Mouse (Mus musculus): ENCODE data around the gene Chd2. TPM values are rescaled to one million over a fixed set of nuclear protein-coding genes. Genes with fewer than 3 reads are reported as not detected.
"Not testable (repeated sequence)": the region's sequence is repeated elsewhere in the genome, so short reads cannot be mapped to it uniquely, and the experiment has no call there.

Chd2 gene
- polyA plus RNA-seq, 1 experiment from 2014 or later = 64.4 TPM

DNA sequence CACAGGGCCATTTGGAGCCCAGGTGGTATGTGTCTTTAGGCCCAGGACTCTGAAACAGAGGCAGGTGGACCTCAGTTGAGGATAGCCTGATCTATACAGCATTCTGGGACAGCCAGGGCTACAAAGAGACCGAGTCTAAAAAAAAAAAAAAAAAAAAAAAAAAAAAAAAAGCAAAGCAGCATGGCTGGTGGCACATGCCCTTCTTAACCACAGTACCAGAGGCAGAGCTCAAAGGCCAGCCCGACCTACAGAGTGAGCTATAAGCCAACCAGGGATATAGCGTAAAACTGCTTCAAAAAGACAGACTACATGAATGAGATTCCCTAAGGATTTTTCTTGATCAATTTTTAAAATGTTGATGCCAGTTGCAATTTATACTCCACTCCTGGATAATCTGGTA lies 9.5 kb downstream of the Chd2 start:
- 81% methylated on average over 3 of the region's 3 CpGs for WGBS
- Histone ChIP-seq H3K4me1 (replicated peaks; ENCODE audit: control insufficient read depth, insufficient read depth, low read length) (no peaks in the 10 kb centered on the region; the same call in 1 of the 2 replicates), H3K9me3 (ENCODE audit: control insufficient read depth, low read length) (no peaks in the 10 kb centered on the region), H3K27me3 (ENCODE audit: control insufficient read depth, insufficient read depth, low read length) (no peaks in the 10 kb centered on the region), H3K36me3 (ENCODE audit: control insufficient read depth, insufficient read depth, low read length) (no peaks in the 10 kb centered on the region), H3K9ac (ENCODE audit: low read depth, low read length) (no peak overlapping the region), H3K4me3 (ENCODE audit: low read depth, low read length) (no peak overlapping the region), H3K4me2 (replicated peaks; ENCODE audit: low read depth, low read length) (no peak overlapping the region), H3K27ac (ENCODE audit: low read depth, low read length) (no peak overlapping the region)
- no peak for DNase-seq (ENCODE audit: low spot score)
- ATAC-seq (ENCODE audit: low FRiP score) = no peak

DNA sequence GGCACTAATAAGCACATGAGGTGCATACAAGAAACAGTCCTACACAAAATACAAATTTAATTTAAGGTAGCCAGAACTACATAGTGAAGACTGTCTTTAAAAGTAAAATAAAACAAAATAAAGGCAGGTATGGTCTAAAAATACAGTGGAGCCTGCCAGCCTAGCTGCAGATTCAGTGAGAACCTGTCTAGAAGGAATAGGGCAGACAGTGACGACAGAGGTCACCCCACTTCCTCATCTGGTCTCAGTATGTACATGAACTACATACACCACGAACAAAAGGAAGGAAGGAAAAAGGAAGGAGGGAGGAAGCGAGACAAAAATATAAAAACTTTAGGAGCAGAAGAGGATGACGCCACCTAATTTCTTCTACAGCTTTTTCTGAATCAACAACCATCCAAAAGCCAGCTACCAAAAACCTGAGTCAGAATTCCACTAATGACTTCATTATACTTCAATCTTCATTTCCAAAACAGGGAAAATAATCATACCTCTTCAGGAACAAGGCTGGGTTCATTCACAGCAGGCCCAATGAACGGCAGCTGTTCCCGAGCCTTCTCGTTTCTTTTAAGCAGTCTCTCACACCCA lies 10.0 kb downstream of the Chd2 start:
- ATAC-seq (ENCODE audit: low FRiP score) (no peak), DNase-seq (ENCODE audit: low spot score) (no peak)
- Histone ChIP-seq H3K9me3 (ENCODE audit: control insufficient read depth, low read length) (no peaks in the 10 kb centered on the region), H3K4me3 (ENCODE audit: low read depth, low read length) (no peak overlapping the region), H3K4me2 (replicated peaks; ENCODE audit: low read depth, low read length) (no peak overlapping the region), H3K27me3 (ENCODE audit: control insufficient read depth, insufficient read depth, low read length) (no peaks in the 10 kb centered on the region), H3K27ac (ENCODE audit: low read depth, low read length) (no peak overlapping the region), H3K9ac (ENCODE audit: low read depth, low read length) (no peak overlapping the region), H3K4me1 (replicated peaks; ENCODE audit: control insufficient read depth, insufficient read depth, low read length) (no peaks in the 10 kb centered on the region; the same call in 1 of the 2 replicates), H3K36me3 (ENCODE audit: control insufficient read depth, insufficient read depth, low read length) (no peaks in the 10 kb centered on the region)
- WGBS = 80% methylated on average over 7 of the region's 7 CpGs

DNA sequence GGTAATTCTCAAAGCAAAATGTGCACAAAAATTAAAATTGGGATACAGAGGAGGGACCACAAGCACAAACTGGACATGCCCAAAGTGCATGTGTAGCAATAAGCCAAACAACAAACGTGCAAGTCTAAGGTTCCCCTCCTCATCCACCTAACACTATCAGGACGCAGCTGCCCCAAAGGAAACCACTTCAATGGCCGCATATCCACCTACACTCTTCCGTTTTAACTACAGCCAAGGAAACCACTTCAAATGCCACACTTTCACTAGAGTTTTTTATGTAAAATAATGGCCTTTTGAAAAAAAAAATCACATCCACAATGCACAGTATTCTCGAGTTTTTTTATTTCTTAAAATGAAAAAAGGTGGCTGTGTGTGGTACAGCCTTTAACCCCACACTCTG lies 10.8 kb downstream of the Chd2 start:
- DNase-seq (ENCODE audit: low spot score) (no peak), ATAC-seq (ENCODE audit: low FRiP score) (no peak)
- no peaks in the 10 kb centered on the region; the same call in 1 of the 2 replicates for H3K4me1 ChIP-seq (replicated peaks; ENCODE audit: control insufficient read depth, insufficient read depth, low read length)
- H3K4me3 ChIP-seq (ENCODE audit: low read depth, low read length) = no peak overlapping the region
- no peaks in the 10 kb centered on the region for H3K9me3 ChIP-seq (ENCODE audit: control insufficient read depth, low read length)
- WGBS = 88% methylated on average over 5 of the region's 5 CpGs
- no peaks in the 10 kb centered on the region for H3K27me3 ChIP-seq (ENCODE audit: control insufficient read depth, insufficient read depth, low read length)
- H3K9ac ChIP-seq (ENCODE audit: low read depth, low read length) = no peak overlapping the region
- H3K27ac ChIP-seq (ENCODE audit: low read depth, low read length) = no peak overlapping the region
- no peaks in the 10 kb centered on the region for H3K36me3 ChIP-seq (ENCODE audit: control insufficient read depth, insufficient read depth, low read length)
- H3K4me2 ChIP-seq (replicated peaks; ENCODE audit: low read depth, low read length) = no peak overlapping the region

DNA sequence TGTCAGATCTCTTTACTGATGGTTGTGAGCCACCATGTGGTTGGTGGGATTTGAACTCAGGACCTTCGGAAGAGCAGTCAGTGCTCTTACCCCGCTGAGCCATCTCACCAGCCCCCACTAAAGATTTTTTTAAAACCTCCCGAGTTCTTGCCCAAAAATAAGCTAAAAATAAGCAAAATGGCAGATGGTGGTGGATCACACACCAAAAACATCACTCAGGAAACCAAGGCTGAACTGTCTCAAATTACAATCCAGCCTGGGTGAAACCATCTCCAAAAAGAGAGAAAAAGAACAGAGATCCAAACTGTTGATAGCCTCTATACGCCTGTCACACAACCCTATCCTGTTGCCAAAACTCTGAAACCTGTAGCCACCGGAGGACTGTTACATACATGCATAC lies 11.5 kb downstream of the Chd2 start:
- ATAC-seq (ENCODE audit: low FRiP score) (no peak), DNase-seq (ENCODE audit: low spot score) (no peak)
- H3K9me3 ChIP-seq (ENCODE audit: control insufficient read depth, low read length) = no peaks in the 10 kb centered on the region
- H3K4me3 ChIP-seq (ENCODE audit: low read depth, low read length) = no peak overlapping the region
- no peak overlapping the region for H3K9ac ChIP-seq (ENCODE audit: low read depth, low read length)
- WGBS = 96% methylated on average over 5 of the region's 5 CpGs
- H3K27ac ChIP-seq (ENCODE audit: low read depth, low read length) = no peak overlapping the region
- H3K4me1 ChIP-seq (replicated peaks; ENCODE audit: control insufficient read depth, insufficient read depth, low read length) = no peaks in the 10 kb centered on the region; the same call in 1 of the 2 replicates
- H3K27me3 ChIP-seq (ENCODE audit: control insufficient read depth, insufficient read depth, low read length) = no peaks in the 10 kb centered on the region
- H3K36me3 ChIP-seq (ENCODE audit: control insufficient read depth, insufficient read depth, low read length) = no peaks in the 10 kb centered on the region
- no peak overlapping the region for H3K4me2 ChIP-seq (replicated peaks; ENCODE audit: low read depth, low read length)

DNA sequence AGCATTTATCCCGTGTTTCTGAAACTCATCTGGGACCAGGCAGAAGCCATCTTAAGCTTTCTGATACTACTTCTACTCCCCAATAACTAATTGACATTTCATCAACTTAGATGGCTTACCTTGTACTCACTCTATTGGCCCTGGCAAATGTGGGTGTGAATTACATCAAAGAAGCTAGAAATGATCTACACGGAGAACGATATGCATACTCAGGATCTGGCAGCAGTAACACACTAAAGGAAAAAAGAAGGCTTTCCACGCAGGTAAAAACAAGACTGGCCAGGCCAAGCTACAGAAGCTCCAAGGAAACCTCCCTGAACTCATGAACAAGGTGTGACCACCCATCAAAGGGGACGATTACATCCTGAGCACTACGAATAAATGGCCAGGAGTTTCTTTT lies 12.4 kb downstream of the Chd2 start:
- DNase-seq (ENCODE audit: low spot score) = no peak
- Histone ChIP-seq H3K36me3 (ENCODE audit: control insufficient read depth, insufficient read depth, low read length) (no peaks in the 10 kb centered on the region), H3K9me3 (ENCODE audit: control insufficient read depth, low read length) (no peaks in the 10 kb centered on the region), H3K9ac (ENCODE audit: low read depth, low read length) (no peak overlapping the region), H3K4me2 (replicated peaks; ENCODE audit: low read depth, low read length) (no peak overlapping the region), H3K27me3 (ENCODE audit: control insufficient read depth, insufficient read depth, low read length) (no peaks in the 10 kb centered on the region), H3K4me3 (ENCODE audit: low read depth, low read length) (no peak overlapping the region), H3K4me1 (replicated peaks; ENCODE audit: control insufficient read depth, insufficient read depth, low read length) (no peaks in the 10 kb centered on the region; the same call in 1 of the 2 replicates), H3K27ac (ENCODE audit: low read depth, low read length) (no peak overlapping the region)
- ATAC-seq (ENCODE audit: low FRiP score) = no peak
- 93% methylated on average over 6 of the region's 6 CpGs for WGBS

DNA sequence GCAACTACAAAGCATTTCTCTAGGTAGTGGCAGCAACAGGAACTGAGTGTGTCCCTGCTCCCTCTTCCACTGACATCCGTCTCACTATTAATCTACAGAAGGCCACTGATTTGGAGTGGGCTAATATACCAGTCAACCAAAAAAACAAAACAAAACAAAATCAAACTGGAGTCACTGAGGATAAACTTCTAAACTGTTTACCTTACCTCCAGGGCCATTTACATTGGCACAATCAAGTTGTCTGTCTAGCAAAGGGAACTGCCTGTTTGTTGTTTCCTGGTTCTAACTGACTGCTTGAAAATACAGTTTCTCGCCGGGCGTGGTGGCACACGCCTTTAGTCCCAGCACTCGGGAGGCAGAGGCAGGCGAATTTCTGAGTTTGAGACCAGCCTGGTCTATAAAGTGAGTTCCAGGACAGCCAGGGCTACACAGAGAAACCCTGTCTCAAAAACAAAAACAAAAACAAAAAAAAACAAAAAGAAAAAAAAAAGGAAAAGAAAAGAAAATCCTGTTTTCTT lies 13.2 kb downstream of the Chd2 start:
- H3K9me3 ChIP-seq (ENCODE audit: control insufficient read depth, low read length); H3K4me2 ChIP-seq (replicated peaks; ENCODE audit: low read depth, low read length); DNase-seq (ENCODE audit: low spot score); H3K36me3 ChIP-seq (ENCODE audit: control insufficient read depth, insufficient read depth, low read length); H3K4me3 ChIP-seq (ENCODE audit: low read depth, low read length); ATAC-seq (ENCODE audit: low FRiP score); H3K27ac ChIP-seq (ENCODE audit: low read depth, low read length); H3K4me1 ChIP-seq (replicated peaks; ENCODE audit: control insufficient read depth, insufficient read depth, low read length); H3K27me3 ChIP-seq (ENCODE audit: control insufficient read depth, insufficient read depth, low read length); H3K9ac ChIP-seq (ENCODE audit: low read depth, low read length): not testable (repeated sequence)
- whole genome bisulfite sequencing = 94% methylated on average over 7 of the region's 7 CpGs

DNA sequence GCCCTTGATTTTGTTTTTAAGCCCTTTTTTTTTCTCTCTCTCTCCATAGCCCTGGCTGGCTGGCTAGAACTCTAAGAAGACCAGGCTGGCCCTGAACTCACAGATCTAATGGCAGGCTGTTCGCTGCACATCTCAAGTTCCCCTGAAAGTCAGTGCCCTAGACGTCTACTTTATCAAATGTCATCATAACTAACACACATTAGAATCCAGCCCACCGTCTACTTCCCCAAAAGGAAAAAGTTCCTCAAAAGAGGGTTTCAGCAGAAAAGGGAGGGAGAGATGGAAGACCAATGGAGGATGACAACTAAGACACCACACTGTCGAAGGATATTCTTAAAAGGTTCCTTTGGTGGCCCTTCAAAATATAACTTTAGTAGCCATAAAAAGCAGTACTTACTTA lies 14.4 kb downstream of the Chd2 start:
- Histone ChIP-seq H3K4me2 (replicated peaks; ENCODE audit: low read depth, low read length) (no peak overlapping the region), H3K27me3 (ENCODE audit: control insufficient read depth, insufficient read depth, low read length) (no peaks in the 10 kb centered on the region), H3K9ac (ENCODE audit: low read depth, low read length) (no peak overlapping the region), H3K27ac (ENCODE audit: low read depth, low read length) (no peak overlapping the region), H3K9me3 (ENCODE audit: control insufficient read depth, low read length) (no peaks in the 10 kb centered on the region), H3K4me3 (ENCODE audit: low read depth, low read length) (no peak overlapping the region), H3K4me1 (replicated peaks; ENCODE audit: control insufficient read depth, insufficient read depth, low read length) (no peaks in the 10 kb centered on the region), H3K36me3 (ENCODE audit: control insufficient read depth, insufficient read depth, low read length) (no peaks in the 10 kb centered on the region)
- no peak for DNase-seq (ENCODE audit: low spot score)
- ATAC-seq (ENCODE audit: low FRiP score) = no peak
- WGBS = 90% methylated on average over 4 of the region's 4 CpGs

DNA sequence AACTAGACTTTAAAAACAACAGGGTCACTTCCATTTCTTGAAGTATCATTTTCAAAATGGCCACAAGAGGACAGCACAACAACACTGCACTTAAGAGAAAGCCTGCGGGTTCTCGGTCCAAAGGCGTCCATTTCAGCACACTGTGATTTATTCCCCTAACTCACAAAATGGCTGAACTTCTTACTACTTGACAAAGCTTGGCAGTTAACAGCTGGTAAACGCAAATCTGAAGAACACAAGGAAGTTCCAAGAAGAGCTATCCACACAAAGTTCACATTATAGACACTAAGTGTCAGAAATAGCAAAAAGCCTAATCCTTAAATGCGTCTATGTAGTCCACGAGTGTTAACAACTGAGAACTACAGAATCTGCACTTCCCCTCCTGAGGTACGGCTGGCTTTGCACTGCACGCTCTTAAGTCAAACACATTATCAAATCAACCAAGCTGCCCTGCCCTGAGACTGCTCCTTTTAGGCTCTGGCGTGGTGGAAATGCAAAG lies 17.1 kb downstream of the Chd2 start:
- Histone ChIP-seq H3K27ac (ENCODE audit: low read depth, low read length) (peak overlapping the region; percentile 77), H3K4me2 (replicated peaks; ENCODE audit: low read depth, low read length) (no peak overlapping the region), H3K4me1 (replicated peaks; ENCODE audit: control insufficient read depth, insufficient read depth, low read length) (no peaks in the 10 kb centered on the region), H3K9me3 (ENCODE audit: control insufficient read depth, low read length) (no peaks in the 10 kb centered on the region), H3K36me3 (ENCODE audit: control insufficient read depth, insufficient read depth, low read length) (no peaks in the 10 kb centered on the region), H3K27me3 (ENCODE audit: control insufficient read depth, insufficient read depth, low read length) (no peaks in the 10 kb centered on the region), H3K4me3 (ENCODE audit: low read depth, low read length) (no peak overlapping the region), H3K9ac (ENCODE audit: low read depth, low read length) (no peak overlapping the region)
- DNase-seq (ENCODE audit: low spot score) (peak; percentile 71), ATAC-seq (ENCODE audit: low FRiP score) (no peak)
- WGBS = 53% methylated on average over 9 of the region's 9 CpGs

DNA sequence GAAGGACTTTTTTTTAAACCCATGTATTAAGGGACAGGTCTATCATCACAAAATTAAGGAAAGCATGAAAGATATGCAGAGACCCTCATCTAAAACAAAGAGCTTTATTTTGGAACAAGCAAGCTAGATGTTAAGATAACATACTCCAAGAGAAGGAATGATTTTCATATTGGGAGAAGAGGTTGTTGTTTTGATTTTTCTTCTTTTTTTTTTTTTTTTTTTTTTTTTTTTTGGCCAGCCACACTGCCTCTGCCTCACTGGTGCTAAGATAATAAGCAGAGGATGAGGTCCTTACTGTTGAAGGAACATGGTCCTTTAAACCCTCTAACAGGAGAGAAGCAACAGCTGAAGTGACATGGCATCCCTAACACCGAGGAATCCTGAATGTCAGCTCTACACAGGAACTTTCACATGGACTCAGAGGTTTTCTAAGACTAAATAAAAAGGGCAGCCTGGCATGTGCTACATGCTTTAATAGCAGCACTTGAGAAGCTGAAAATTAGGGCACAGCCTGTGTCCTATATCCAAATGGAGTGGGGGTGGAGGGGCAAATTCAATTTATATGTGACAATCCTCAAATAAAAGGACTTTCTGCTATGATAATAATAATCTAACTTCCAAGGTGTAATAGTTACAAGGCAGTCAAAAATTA lies 17.9 kb downstream of the Chd2 start:
- Histone ChIP-seq H3K27me3 (ENCODE audit: control insufficient read depth, insufficient read depth, low read length) (no peaks in the 10 kb centered on the region), H3K4me3 (ENCODE audit: low read depth, low read length) (no peak overlapping the region), H3K9me3 (ENCODE audit: control insufficient read depth, low read length) (no peaks in the 10 kb centered on the region), H3K36me3 (ENCODE audit: control insufficient read depth, insufficient read depth, low read length) (0 out of 2 replicates have a peak, but pooled peaks cover 4% of the 10 kb centered on the region), H3K4me1 (replicated peaks; ENCODE audit: control insufficient read depth, insufficient read depth, low read length) (no peaks in the 10 kb centered on the region), H3K4me2 (replicated peaks; ENCODE audit: low read depth, low read length) (no peak overlapping the region), H3K9ac (ENCODE audit: low read depth, low read length) (no peak overlapping the region), H3K27ac (ENCODE audit: low read depth, low read length) (no peak overlapping the region)
- WGBS = 83% methylated on average over 1 of the region's 1 CpGs
- no peak for ATAC-seq (ENCODE audit: low FRiP score)
- DNase-seq (ENCODE audit: low spot score) = no peak
